Mouse (Mus musculus) ES-E14 (cell line): ENCODE measurements around the gene Snapc5. TPM values are rescaled to one million over a fixed set of nuclear protein-coding genes. Genes with fewer than 3 reads are reported as not detected.

Experiments
- DNase-seq: peaks from one replicate; pipeline ENCODE4 v3.0.0-alpha.2; 2013; ENCODE audit warnings: low read depth, low spot score
- H3K27ac ChIP-seq: 2 replicates; pipeline ENCODE4 v1.5.1; 2012; ENCODE audit warnings: low read depth, mild to moderate bottlenecking, low read length, moderate library complexity, mixed read lengths; ENCODE audit not compliant: poor library complexity, insufficient read depth, severe bottlenecking
- H3K36me3 ChIP-seq: 2 replicates; pipeline ENCODE4 v1.6.1; 2012; ENCODE audit warnings: mild to moderate bottlenecking, low read length, moderate library complexity, mixed read lengths; ENCODE audit not compliant: control insufficient read depth, poor library complexity, insufficient read depth, severe bottlenecking
- H3K4me1 ChIP-seq, 2 experiments: fragments of 150-350 bp in 1 of 2; sonication (generic) in 1 of 2; 2 replicates each; pipeline ENCODE4 v1.6.1; 2012; ENCODE audit warnings: low read length in 2 of 2, mild to moderate bottlenecking in 1 of 2, mixed read lengths in 1 of 2; ENCODE audit not compliant: control insufficient read depth in 2 of 2, insufficient read depth in 2 of 2, poor library complexity in 1 of 2
- H3K4me3 ChIP-seq, 2 experiments: fragments of 150-350 bp in 1 of 2; sonication (generic) in 1 of 2; 2 replicates each; pipeline ENCODE4 v1.5.1; 2012; ENCODE audit warnings: low read length in 2 of 2, low read depth in 1 of 2, mild to moderate bottlenecking in 1 of 2, mixed read lengths in 1 of 2; ENCODE audit not compliant: insufficient read depth in 1 of 2, poor library complexity in 1 of 2, severe bottlenecking in 1 of 2
- H3K9ac ChIP-seq: 2 replicates; pipeline ENCODE4 v1.6.1; 2012; ENCODE audit warnings: low read depth, mild to moderate bottlenecking, low read length, mixed read lengths; ENCODE audit not compliant: poor library complexity, insufficient read depth, severe bottlenecking
- H3K9me3 ChIP-seq: fragments of 150-350 bp; sonication (generic); 2 replicates; pipeline ENCODE4 v1.6.1; 2012; ENCODE audit warnings: low read depth, mild to moderate bottlenecking, low read length; ENCODE audit not compliant: control insufficient read depth, insufficient read depth
- CHD2 ChIP-seq: IDR thresholded peaks from 2 replicates; pipeline ENCODE4 v1.6.1; 2014; ENCODE audit warnings: mild to moderate bottlenecking, low read depth, low read length, inconsistent platforms
- HCFC1 ChIP-seq: IDR thresholded peaks from 2 replicates; pipeline ENCODE4 v1.6.1; 2012; ENCODE audit warnings: low read length, inconsistent platforms, borderline replicate concordance; ENCODE audit not compliant: insufficient read depth
- MAFK ChIP-seq: IDR thresholded peaks from 2 replicates; pipeline ENCODE4 v1.6.1; 2014; ENCODE audit warnings: mild to moderate bottlenecking, low read depth, low read length, inconsistent platforms; ENCODE audit not compliant: insufficient read depth
- ZC3H11A ChIP-seq: IDR thresholded peaks from 2 replicates; pipeline ENCODE4 v1.6.1; 2012; ENCODE audit warnings: low read depth, mild to moderate bottlenecking, inconsistent platforms, low read length, borderline replicate concordance
- ZNF384 ChIP-seq: IDR thresholded peaks from 2 replicates; pipeline ENCODE4 v1.6.1; 2012; ENCODE audit warnings: low read depth, low read length, inconsistent platforms
- in situ Hi-C, 2 experiments: fragments of 600-800 bp; cut with MboI; formaldehyde crosslinking; loops; one replicate each; pipeline ENCODE4 v1.15.1; 2025; ENCODE audit warnings: low sequenced_read_pairs in 2 of 2, inconsistent platforms in 1 of 2; ENCODE audit not compliant: unreplicated experiment in 2 of 2
- total RNA-seq: library from RNA; depleted of rRNA; stranded (reverse); fragments of 300-350 nt; gene quantifications from 2 replicates; pipeline ENCODE4 v1.2.3, GENCODE M21; 2012; rRNA removed

Gene Snapc5
- total RNA-seq, 1 experiment, result 17.1 TPM

DNA sequence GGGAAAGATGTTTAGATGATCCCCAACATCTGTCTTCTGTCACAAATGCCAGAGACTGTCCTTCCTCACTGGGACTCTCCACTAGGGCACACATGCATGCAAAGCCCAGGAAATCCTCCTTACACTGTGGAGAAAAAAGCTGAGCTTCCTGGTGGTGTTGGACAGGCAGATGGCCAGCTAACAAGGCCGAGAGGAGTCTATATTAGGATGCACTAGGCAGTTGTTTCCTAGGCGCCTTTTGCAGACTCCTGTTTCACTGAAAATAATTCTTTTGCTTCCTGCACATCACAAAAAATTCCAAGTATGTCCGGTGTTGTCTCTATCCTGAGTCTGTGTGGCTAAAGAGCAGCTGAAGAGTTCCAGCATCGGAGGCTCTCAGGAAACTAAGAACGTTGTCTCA, 52.1 kb downstream of the Snapc5 start:
- H3K4me1 ChIP-seq, result peaks cover 0 to 3% of the 10 kb centered on the region in 2 experiments; a peak in 3 of 4 replicates
- H3K36me3 ChIP-seq, result no peaks in the 10 kb centered on the region; the same call in 1 of the 2 replicates
- TF ChIP-seq HCFC1, result no peak
- TF ChIP-seq CHD2, result no peak
- no peak for TF ChIP-seq ZNF384
- no peak for TF ChIP-seq MAFK
- H3K9me3 ChIP-seq, result no peaks in the 10 kb centered on the region
- H3K9ac ChIP-seq, result no peak overlapping the region
- no peak overlapping the region for H3K4me3 ChIP-seq
- no peak for DNase-seq
- in situ Hi-C loops, result no loop called here
- H3K27ac ChIP-seq, result no peak overlapping the region

DNA sequence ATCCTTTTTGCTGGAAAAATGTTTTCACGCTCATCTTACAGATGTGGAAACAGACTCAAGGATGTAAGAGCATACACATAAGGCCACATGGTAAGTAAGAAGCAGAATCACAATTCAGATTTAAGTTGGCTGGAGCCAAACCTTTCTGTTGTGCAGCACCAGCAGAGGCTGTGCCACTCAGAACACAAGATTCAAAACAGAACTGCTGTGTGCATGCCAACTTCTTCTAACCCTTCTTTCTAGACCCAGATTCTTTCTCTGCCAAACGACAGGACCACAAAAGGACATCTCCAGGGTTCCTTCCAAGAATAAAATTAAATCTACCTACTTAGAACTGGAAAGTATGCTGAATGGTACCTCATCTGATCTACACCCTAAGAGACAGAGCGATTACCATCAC, 52.6 kb downstream of the Snapc5 start:
- peaks cover 0 to 3% of the 10 kb centered on the region in 2 experiments; a peak in 3 of 4 replicates for H3K4me1 ChIP-seq
- TF ChIP-seq HCFC1 (no peak), CHD2 (no peak), MAFK (no peak), ZC3H11A (no peak)
- H3K9ac ChIP-seq, result no peak overlapping the region
- no peaks in the 10 kb centered on the region; the same call in 1 of the 2 replicates for H3K36me3 ChIP-seq
- in situ Hi-C loops, result no loop called here
- H3K4me3 ChIP-seq, result no peak overlapping the region
- no peaks in the 10 kb centered on the region for H3K9me3 ChIP-seq
- no peak for DNase-seq
- H3K27ac ChIP-seq, result no peak overlapping the region

DNA sequence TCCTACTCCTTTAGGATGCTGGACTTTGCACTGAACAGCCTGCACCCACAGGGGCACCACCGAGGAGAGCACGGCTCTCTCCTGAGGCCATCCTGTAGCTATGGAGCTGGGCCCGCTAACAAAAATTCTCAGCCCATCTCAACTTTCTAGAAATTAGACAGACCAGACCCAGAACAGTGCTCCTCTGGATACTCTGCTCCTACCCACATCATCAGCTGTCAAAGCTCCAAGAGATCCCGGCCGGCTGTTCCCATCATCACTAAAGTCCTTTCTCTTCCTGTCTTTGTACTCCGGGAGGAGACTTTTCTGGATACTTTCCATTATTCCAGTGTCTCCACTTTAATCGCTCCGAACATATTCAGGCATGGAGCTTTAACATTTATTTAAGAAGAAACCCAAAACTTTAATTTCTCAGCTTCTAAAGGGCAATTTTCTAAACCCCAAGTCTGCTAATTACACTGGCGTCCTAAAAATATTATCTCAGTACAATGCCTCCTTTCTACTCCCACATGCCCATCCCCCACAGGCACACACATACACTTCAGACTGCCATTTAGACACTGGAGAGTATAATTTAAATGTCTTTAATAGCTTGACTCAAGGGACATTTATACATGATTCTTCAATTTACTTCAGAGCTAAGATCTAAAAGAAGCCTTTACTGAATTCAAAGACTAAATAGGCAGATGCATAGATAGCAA, 53.3 kb downstream of the Snapc5 start:
- TF ChIP-seq ZC3H11A, result no peak
- TF ChIP-seq HCFC1, result no peak
- no peak for TF ChIP-seq MAFK
- TF ChIP-seq ZNF384, result no peak
- TF ChIP-seq CHD2, result no peak
- Histone ChIP-seq H3K4me3 (no peak overlapping the region), H3K27ac (no peak overlapping the region), H3K9me3 (no peaks in the 10 kb centered on the region), H3K4me1 (peaks cover 0 to 3% of the 10 kb centered on the region in 2 experiments; a peak in 3 of 4 replicates), H3K9ac (no peak overlapping the region), H3K36me3 (no peaks in the 10 kb centered on the region; the same call in 1 of the 2 replicates)
- in situ Hi-C loops, result no loop called here
- DNase-seq, result no peak

Other genes with a start within 250 kb of the Snapc5 start
- gene Smad6, start 157.2 kb upstream of the Snapc5 start, total RNA-seq, result 6.8 and 8.7 TPM in 2 replicates
- 1.5 and 2.3 TPM in 2 replicates for gene Lctl, start 62.1 kb upstream of the Snapc5 start, total RNA-seq
- gene Zwilch, start 6.2 kb upstream of the Snapc5 start, total RNA-seq, result 99.2 and 151 TPM in 2 replicates
- 1,251 and 1,343 TPM in 2 replicates for gene Rpl4, start 5.9 kb upstream of the Snapc5 start, total RNA-seq
- 0.48 and 0.54 TPM in 2 replicates for gene Uchl4, start 55.9 kb downstream of the Snapc5 start, total RNA-seq
- 62.1 and 73.0 TPM in 2 replicates for gene Map2k1, start 74.4 kb downstream of the Snapc5 start, total RNA-seq
- 133 and 195 TPM in 2 replicates for gene Tipin, start 102.3 kb downstream of the Snapc5 start, total RNA-seq
- 10.1 and 11.2 TPM in 2 replicates for gene Dis3l, start 162.0 kb downstream of the Snapc5 start, total RNA-seq
- gene Megf11, start 206.4 kb downstream of the Snapc5 start, total RNA-seq, result 7.5 and 12.5 TPM in 2 replicates